Mouse (Mus musculus) urinary bladder, postnatal 4 days (tissue): ENCODE results near the gene Kif6.

ENCODE experiments used
- DNase-seq, 2 experiments: peaks; one replicate each; pipeline ENCODE4 v3.0.0; 2021 to 2022; ENCODE audit warnings: low spot score in 2 of 2

Kif6 gene

DNA sequence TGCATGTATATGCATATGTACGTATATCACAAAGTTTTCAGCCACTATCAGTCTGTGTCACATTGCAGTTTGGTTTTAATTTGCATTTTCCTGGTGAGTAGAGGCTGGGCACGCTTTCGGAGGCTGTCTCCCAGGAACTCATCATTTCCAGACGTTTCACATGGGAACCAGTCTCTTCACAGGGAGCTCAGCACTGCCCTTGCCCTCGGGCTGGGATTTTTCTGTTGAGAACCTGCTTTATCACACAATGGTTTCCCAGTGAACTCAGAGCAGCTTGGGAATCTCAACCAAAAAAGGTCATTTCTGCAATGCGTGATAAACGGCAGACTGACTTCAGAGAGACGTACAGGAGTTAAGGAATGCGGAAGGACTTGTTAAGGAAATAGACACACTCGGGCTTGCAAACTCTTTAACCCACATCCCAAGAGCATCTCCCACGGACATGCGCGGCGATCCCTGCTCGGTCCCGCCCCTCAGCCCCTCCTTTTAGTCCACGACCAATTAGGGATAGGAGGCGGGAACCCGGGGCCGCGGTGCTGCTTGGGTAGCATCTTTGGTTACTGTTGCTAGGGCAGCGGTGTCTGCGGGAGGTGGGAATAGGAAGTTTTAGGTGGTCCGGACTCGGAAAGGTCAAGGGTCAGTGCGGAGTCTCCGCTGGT lies at the start of gene Kif6:
Gene Kif6, plus strand, starts transcription at position 560 of the 659 bp plus-strand sequence.
- DNase-seq: peak; percentile 78 to 87

DNA sequence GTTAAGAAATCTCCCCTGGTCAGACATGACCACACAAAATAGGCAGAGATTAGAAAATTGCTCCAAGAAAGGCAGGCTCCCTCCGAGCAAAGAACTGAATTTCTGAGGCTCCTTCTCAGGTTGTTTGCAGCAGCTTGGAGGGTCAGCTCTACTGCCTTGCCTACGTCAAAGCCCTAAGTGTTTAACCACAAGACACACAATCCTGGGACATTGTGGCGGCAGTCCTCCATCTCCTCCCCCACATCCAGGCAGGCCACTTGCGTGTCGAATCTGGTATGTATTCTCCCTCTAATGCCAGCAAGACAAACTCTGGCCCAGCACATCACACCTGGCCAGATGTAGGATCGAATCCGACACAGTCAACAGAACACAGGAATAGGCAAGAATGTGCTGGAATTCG lies 46.2 kb upstream of the Kif6 start:
- DNase-seq: no peak

GRCm38 (mm10) chr17:49577321-49577720 lies 37.6 kb upstream of the Kif6 start:
- no peak for DNase-seq

- no peak for DNase-seq
These were observed 32.5 kb upstream of the Kif6 start for GRCm38 (mm10) chr17:49582471-49582870.

- DNase-seq: no peak
These were observed 24.9 kb upstream of the Kif6 start for GRCm38 (mm10) chr17:49590051-49590450.

DNA sequence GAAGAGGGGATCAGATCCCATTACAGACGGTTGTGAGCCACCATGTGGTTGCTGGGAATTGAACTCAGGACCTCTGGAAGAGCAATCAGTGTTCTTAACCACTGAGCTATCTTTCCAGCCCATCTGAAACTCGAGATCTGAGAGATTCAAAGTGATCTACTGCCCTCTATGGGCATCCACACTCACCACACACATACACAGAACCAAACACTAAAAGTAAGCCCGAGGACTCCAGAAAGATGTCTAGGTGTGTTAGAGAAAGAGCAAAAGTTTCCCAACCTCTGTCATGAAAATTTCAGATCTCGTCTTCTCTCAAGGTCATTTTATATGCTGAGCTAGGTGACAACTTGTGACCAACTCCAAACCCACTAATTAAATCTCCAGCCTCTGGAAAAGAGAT lies 9.5 kb upstream of the Kif6 start:
- no peak for DNase-seq

- DNase-seq: no peak
These were observed 7.4 kb upstream of the Kif6 start for GRCm38 (mm10) chr17:49607351-49608027.

- DNase-seq: no peak
These were observed 4.6 kb upstream of the Kif6 start for GRCm38 (mm10) chr17:49610296-49610695.

GRCm38 (mm10) chr17:49615241-49615651 lies 310 bp downstream of the Kif6 start:
- no peak for DNase-seq

DNA sequence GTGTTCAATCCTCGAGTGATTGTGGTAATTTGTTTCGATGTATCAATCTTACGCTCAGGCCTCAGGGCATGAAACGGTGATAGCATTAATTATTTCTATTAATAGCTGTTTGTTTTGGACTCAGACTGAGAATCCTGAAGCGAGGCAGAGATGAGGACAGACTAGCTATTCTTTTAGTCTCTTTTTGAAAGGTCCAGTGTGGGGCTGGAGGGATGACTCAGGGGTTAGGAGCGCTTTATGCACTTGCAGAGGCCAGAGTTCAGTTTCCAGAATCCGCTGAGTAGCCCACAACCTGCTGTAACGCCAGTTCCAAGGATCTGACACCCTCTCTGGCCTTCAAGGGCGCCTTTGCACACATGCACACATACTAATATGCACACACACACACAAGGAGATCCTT lies 9.6 kb downstream of the Kif6 start:
- no peak for DNase-seq

DNA sequence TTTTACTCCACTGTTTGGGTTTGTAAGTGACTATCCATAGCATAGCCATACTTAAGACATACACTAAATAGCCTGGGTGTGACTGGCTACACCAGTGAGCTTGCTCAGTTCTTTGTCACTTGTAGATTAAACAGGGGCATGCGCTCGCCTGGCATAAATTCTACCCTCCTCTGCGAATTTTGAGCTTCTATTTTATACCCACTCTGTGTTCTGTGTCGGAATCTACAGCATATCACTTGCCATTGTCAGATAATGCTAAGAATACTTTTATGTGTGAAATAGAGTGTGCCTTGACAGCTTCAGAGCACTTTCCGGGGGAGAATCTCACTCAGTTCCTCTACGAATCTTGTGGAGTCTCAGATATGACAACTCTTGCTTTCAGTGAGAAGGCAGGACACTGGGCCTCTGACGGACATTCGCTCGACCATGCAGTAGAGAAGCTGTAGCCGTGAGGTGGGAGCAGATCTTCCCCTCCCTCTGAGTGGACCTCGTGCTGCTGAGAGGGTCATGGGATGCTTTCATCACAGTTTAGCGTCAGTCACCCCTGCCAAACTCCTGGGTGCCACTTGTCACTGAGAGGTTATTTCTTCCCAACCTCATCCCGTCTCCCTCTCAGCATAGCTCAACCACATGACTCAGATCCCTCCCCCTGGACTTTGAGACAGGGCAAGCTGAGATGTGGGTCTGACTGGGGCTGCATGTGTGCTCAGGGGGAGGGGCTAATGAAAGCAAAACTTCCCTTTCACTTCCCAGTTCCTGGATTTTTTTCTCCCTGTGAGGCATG lies 12.3 kb downstream of the Kif6 start:
- DNase-seq: no peak

DNA sequence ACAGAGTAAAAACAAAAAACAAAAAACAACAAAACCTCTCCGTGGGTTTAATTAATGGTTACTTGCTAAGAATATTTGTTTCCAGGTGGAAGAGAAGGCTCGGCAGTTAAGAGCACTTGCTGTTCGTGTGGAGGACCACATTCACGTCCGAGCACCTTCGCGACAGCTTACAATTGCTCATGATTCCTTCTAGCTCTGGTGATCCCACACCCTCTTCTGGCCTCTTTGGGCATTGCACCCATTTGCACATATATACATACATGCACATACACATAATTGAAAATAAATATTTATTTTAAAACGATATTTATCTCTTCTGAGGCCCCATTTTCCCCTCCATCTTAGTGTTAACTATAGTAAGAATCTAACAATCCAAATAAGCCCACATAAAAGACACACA lies 13.9 kb downstream of the Kif6 start:
- DNase-seq: no peak

DNA sequence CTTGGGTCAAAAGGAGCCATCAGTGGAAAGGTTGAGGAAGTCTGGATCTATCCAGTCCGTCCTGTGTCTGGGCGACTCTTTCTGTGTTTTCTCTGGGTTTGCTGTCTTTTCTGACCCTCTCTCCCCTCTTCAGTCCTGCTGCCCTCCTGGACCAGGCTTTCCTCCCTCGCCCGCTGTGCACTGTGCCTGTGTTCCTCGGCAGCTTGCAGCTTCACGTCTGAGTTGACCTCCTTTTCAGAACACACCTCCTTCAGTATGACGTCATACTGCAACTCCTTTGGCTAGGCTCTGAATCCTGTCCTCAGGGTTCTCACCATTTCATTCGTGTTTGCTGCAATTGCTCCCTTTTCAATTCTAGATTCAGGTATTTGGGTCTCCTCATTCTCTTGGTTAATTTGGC lies 18.1 kb downstream of the Kif6 start:
- no peak for DNase-seq

DNA sequence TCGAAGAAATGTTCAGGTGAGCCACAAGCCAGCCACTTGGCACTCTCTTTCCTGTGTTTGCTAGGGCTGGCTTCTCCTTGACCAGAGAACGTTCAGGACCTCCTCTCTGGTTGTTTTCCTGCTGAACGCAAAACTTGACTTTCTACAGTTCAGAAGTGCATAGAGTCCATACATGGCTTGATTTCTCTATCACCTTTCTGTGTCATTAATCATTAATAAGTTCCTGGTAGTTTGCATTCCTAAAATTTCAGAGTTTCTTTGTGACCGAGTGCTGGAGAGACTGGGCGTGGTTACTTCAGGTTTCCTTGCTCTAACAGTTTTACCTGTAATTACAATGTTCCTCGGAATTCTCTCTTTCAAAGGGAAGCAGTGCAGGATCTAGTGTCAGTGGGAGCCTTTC lies 27.0 kb downstream of the Kif6 start:
- DNase-seq: no peak

DNA sequence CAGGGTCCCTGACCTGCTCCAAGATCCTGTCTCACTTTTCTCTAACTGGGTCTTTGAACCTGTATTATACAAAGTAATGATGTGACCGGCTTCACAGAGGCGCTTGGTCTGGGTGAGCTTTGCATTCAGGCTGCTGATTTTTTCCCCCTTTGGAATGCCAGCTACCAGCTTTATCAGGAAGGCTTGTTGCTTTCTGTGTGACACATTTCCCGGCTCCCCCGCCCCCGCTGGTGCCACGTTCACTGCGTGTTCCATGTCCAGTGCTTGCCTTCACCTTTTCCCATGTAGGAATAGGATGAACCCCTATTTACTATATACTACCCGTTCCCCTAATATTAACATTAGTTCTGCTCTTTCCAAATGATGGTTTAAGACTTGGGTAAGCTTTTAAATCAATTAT lies 27.4 kb downstream of the Kif6 start:
- DNase-seq: no peak

GRCm38 (mm10) chr17:49642889-49643490 lies 28.1 kb downstream of the Kif6 start:
- no peak for DNase-seq

GRCm38 (mm10) chr17:49646267-49646666 lies 31.3 kb downstream of the Kif6 start:
- no peak for DNase-seq

DNA sequence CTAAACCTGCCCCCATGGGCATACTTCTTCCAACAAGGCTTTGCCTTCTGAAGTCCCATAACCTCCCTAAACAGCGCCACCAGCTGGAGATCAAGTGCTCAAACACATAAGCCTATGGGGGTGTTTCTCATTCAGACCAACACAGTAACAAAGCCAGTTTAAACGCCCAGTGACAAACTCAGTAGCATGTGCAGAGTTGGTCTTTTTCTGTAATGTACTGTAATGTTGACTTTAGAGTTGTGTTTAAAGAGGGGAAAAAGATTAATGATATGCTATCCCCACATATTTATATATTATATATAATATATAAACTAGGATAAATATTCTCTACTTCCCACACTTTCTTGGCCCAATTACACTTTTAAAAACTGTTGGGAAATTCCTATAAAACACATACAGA lies 34.0 kb downstream of the Kif6 start:
- no peak for DNase-seq

- no peak for DNase-seq
These were observed 34.5 kb downstream of the Kif6 start for GRCm38 (mm10) chr17:49649394-49649793.

- DNase-seq: no peak
These were observed 35.4 kb downstream of the Kif6 start for GRCm38 (mm10) chr17:49650366-49650765.

GRCm38 (mm10) chr17:49652357-49652756 lies 37.4 kb downstream of the Kif6 start:
- DNase-seq: no peak

DNA sequence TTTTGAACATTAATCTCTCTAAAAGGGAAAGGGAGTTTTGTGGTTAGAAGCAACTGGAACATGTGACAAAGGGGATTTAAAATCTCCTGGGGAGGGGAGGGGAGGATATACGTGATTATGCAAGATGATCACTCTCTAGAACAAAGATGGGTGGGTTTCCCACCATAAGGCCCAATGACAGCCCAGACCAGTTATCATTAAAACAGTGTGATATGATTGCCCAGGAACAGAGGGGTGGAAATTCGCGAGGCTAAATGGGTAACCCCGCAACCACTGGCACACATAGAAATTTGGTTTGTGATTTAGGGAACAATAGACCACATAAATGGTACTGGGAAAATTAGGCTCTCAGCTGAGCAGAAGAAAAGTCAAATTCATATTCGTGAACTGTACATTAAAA lies 37.9 kb downstream of the Kif6 start:
- no peak for DNase-seq
